In the genomic region with DNA sequence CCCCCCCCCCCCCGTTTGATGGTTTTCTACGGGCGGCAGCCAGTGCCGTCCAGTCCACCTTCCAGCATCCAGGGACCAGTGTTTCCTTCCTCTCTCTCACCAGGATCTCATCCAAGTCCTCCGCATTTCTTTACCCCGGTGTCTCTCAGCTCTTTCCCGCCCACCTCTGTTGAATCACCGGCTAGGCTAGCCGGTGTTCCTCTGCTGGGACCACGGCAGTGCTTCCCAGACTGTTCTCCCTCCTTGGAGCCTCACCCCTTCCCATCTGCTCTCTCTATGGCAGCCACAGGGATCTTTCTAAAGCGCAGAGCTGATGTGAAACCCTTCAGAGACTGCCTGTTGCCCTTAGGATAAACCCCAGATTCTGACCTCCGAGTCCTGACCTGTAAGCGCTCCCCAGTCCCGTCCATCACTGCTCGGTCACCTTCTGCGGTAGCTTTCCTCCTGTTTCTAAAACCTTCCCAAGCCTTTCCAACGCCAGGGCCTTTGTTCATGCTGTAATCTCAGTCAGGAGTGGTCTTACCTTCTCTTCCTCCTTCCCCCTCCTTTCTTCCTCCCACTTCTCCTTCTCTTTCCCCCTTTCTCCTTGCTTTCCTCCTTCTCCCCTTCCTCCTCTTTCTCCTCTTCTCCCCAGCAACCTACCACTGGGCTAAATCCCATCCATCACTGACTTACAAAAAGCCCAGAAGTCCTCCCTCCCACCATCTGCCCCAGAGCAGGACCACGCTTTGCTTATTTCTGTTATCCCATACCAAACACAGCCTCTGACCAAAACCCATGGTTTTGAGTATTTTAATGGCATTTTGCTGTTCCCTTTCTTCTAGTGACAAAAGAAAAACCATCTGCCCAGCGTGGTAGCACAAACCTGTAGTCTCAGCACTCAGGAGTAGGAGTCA, we compare ENCODE assay signal across 11 mouse cellular contexts. TPM values are rescaled to one million over a fixed set of nuclear protein-coding genes. Genes with fewer than 3 reads are reported as not detected.
DNase-seq lines count a peak whose midpoint lies in the region; ATAC-seq lines count a peak whose summit lies in the region.
"Had no signal": no experiment of that assay in that cellular context is flagged by ENCODE, and none has a peak within 500 bp of the region (broad histone marks: within the 10 kb centered on the region; RNA-seq: fewer than 3 reads in every experiment).

No protein-coding gene starts in this region.

- peak overlapping the region; percentile 6; the same call in 1 of the 2 replicates for H3K4me2 ChIP-seq in heart, embryonic 13.5 days
- H3K4me2 ChIP-seq in midbrain, embryonic 13.5 days (replicated peaks) = no peak overlapping the region

- DNase-seq in heart, adult 18-20 months = no peak
- DNase-seq in brain, adult 2 months (ENCODE audit: low read depth, low spot score) = peak; percentile 92
- peak; percentile 58 to 81 for DNase-seq in frontal cortex, adult 2 months (ENCODE audit: extremely low spot score in 1 of 2, low spot score in 1 of 2)
- no peak for DNase-seq in MN1 (ENCODE audit: low spot score)
- DNase-seq in spleen, postnatal 14 days (ENCODE audit: low spot score in 2 of 2) = no peak
- DNase-seq: heart, postnatal 14 days; kidney, postnatal 14 days had no signal

- H3K27me3 ChIP-seq in heart, embryonic 13.5 days (replicated peaks) = peaks cover 10% of the 10 kb centered on the region
- H3K27me3 ChIP-seq in midbrain, embryonic 13.5 days = no peaks in the 10 kb centered on the region

- WGBS in heart, embryonic 13.5 days = 20% methylated on average over 19 of the region's 19 CpGs
- 19% methylated on average over 18 of the region's 19 CpGs for WGBS in midbrain, embryonic 13.5 days

- no peak overlapping the region for H3K9ac ChIP-seq in heart, embryonic 13.5 days
- H3K9ac ChIP-seq in midbrain, embryonic 13.5 days (replicated peaks) = no peak overlapping the region; the same call in 1 of the 2 replicates

- H3K9me3 ChIP-seq in heart, embryonic 13.5 days = no peaks in the 10 kb centered on the region
- H3K9me3 ChIP-seq in midbrain, embryonic 13.5 days = no peaks in the 10 kb centered on the region

- ATAC-seq in heart, embryonic 13.5 days (ENCODE audit: extremely low read depth, insufficient number of reproducible peaks, low FRiP score, low TSS enrichment) = no peak
- no peak for ATAC-seq in midbrain, embryonic 13.5 days
- no peak for ATAC-seq in activated CD4-positive, CD25-positive, alpha-beta regulatory T cell, adult 4 months

- H3K4me1 ChIP-seq in heart, embryonic 13.5 days = no peaks in the 10 kb centered on the region
- peaks cover 6% of the 10 kb centered on the region for H3K4me1 ChIP-seq in midbrain, embryonic 13.5 days (replicated peaks)

- H3K36me3 ChIP-seq in heart, embryonic 13.5 days = no peaks in the 10 kb centered on the region
- H3K36me3 ChIP-seq in midbrain, embryonic 13.5 days = no peaks in the 10 kb centered on the region

- no peak overlapping the region for H3K27ac ChIP-seq in heart, embryonic 13.5 days (replicated peaks)
- peak overlapping the region; percentile 67 for H3K27ac ChIP-seq in midbrain, embryonic 13.5 days

- H3K4me3 ChIP-seq in heart, embryonic 13.5 days = no peak overlapping the region
- H3K4me3 ChIP-seq in midbrain, embryonic 13.5 days (replicated peaks) = no peak overlapping the region
- H3K4me3 ChIP-seq: myocyte had no signal

RNA-seq across cellular contexts. Expression of gene Cox6a1, which starts 14.3 kb away (rescaled TPM):
- 1,395 and 1,520 TPM in 2 replicates for polyA plus RNA-seq in heart, embryonic 13.5 days (2015; fragmentation: Nextera tagmentation; extraction: Ambion mirVana)
- total RNA-seq in heart, adult 18-20 months (2021) = 100 to 1,000 TPM; 273 to 280 TPM
- polyA plus RNA-seq in frontal cortex, adult 2 months (2012; rRNA removed) = 2,228 and 3,541 TPM in 2 replicates
- polyA plus RNA-seq in midbrain, embryonic 13.5 days (2015; fragmentation: Nextera tagmentation; extraction: Ambion mirVana) = 973 and 974 TPM in 2 replicates
- 100 to 1,000 TPM; 589 to 624 TPM for polyA plus RNA-seq in activated CD4-positive, CD25-positive, alpha-beta regulatory T cell, adult 4 months (2017; shearing (Covaris generic))

RNA-seq across cellular contexts. Expression of gene Triap1, which starts 22.0 kb away (rescaled TPM):
- polyA plus RNA-seq in heart, embryonic 13.5 days (2015; fragmentation: Nextera tagmentation; extraction: Ambion mirVana) = 40.2 and 42.4 TPM in 2 replicates
- 10 to 100 TPM; 26.9 to 28.4 TPM for total RNA-seq in heart, adult 18-20 months (2021)
- polyA plus RNA-seq in frontal cortex, adult 2 months (2012; rRNA removed) = 22.2 and 24.1 TPM in 2 replicates
- polyA plus RNA-seq in midbrain, embryonic 13.5 days (2015; fragmentation: Nextera tagmentation; extraction: Ambion mirVana) = 54.2 and 56.7 TPM in 2 replicates
- 10 to 100 TPM; 42.3 to 45.6 TPM for polyA plus RNA-seq in activated CD4-positive, CD25-positive, alpha-beta regulatory T cell, adult 4 months (2017; shearing (Covaris generic))

RNA-seq across cellular contexts. Expression of gene Gatc, which starts 22.1 kb away (rescaled TPM):
- polyA plus RNA-seq in heart, embryonic 13.5 days (2015; fragmentation: Nextera tagmentation; extraction: Ambion mirVana) = 22.0 and 22.8 TPM in 2 replicates
- total RNA-seq in heart, adult 18-20 months (2021) = 10 to 100 TPM; 17.2 to 18.0 TPM
- polyA plus RNA-seq in frontal cortex, adult 2 months (2012; rRNA removed) = 32.8 and 33.0 TPM in 2 replicates
- 34.2 and 37.0 TPM in 2 replicates for polyA plus RNA-seq in midbrain, embryonic 13.5 days (2015; fragmentation: Nextera tagmentation; extraction: Ambion mirVana)
- polyA plus RNA-seq in activated CD4-positive, CD25-positive, alpha-beta regulatory T cell, adult 4 months (2017; shearing (Covaris generic)) = 10 to 100 TPM; 11.3 to 12.0 TPM

RNA-seq across cellular contexts. Expression of gene Srsf9, which starts 36.1 kb away (rescaled TPM):
- polyA plus RNA-seq in heart, embryonic 13.5 days (2015; fragmentation: Nextera tagmentation; extraction: Ambion mirVana) = 112 and 115 TPM in 2 replicates
- 10 to 100 TPM; 18.2 to 19.2 TPM for total RNA-seq in heart, adult 18-20 months (2021)
- polyA plus RNA-seq in frontal cortex, adult 2 months (2012; rRNA removed) = 67.9 and 79.2 TPM in 2 replicates
- 193 and 203 TPM in 2 replicates for polyA plus RNA-seq in midbrain, embryonic 13.5 days (2015; fragmentation: Nextera tagmentation; extraction: Ambion mirVana)
- 10 to 100 TPM; 17.9 to 23.8 TPM for polyA plus RNA-seq in activated CD4-positive, CD25-positive, alpha-beta regulatory T cell, adult 4 months (2017; shearing (Covaris generic))

Comparison
In these comparisons a context has a peak if more than half of its experiments do, and no peak if none do; other contexts are left out.
1. DNase-seq: peak in brain, adult 2 months (single experiment) and frontal cortex, adult 2 months (2 of 2); none in heart, adult 18-20 months (0 of 2), MN1 (single experiment) and spleen, postnatal 14 days (0 of 2).